Mouse (Mus musculus) midbrain, postnatal 0 days (tissue): ENCODE data around the gene Dlg2. TPM values are rescaled to one million over a fixed set of nuclear protein-coding genes. Genes with fewer than 3 reads are reported as not detected.

Experiments
- ATAC-seq: fragments of 200-750 bp; cut with Nextera tagmentation; 2 replicates; pipeline ENCODE4 v1.8.0; 2017; ENCODE audit warnings: moderate number of reproducible peaks, mild to moderate bottlenecking, moderate TSS enrichment, moderate library complexity; ENCODE audit not compliant: low FRiP score
- DNase-seq: peaks from one replicate; pipeline ENCODE4 v3.0.0-alpha.2; 2015; ENCODE audit warnings: low spot score
- H3K27ac ChIP-seq: fragments of 300-500 bp; sonication (generic); 2 replicates; pipeline ENCODE4 v1.5.1; 2014; ENCODE audit warnings: low read depth, mild to moderate bottlenecking, low read length, mixed read lengths
- H3K27me3 ChIP-seq: fragments of 300-500 bp; sonication (generic); 2 replicates; pipeline ENCODE4 v1.6.1; 2014; ENCODE audit warnings: low read length, control low read depth, mixed read lengths; ENCODE audit not compliant: insufficient read depth
- H3K36me3 ChIP-seq: fragments of 300-500 bp; sonication (generic); 2 replicates; pipeline ENCODE4 v1.6.1; 2014; ENCODE audit warnings: low read length, control low read depth, mixed read lengths; ENCODE audit not compliant: insufficient read depth
- H3K4me1 ChIP-seq: fragments of 300-500 bp; sonication (generic); 2 replicates; pipeline ENCODE4 v1.6.1; 2014; ENCODE audit warnings: mild to moderate bottlenecking, control low read depth, antibody characterized with exemption, low read length, mixed read lengths; ENCODE audit not compliant: insufficient read depth
- H3K4me2 ChIP-seq: fragments of 300-500 bp; sonication (generic); 2 replicates; pipeline ENCODE4 v1.6.1; 2014; ENCODE audit warnings: low read depth, mild to moderate bottlenecking, low read length, mixed read lengths; ENCODE audit not compliant: poor library complexity, severe bottlenecking
- H3K4me3 ChIP-seq: fragments of 300-500 bp; sonication (generic); 2 replicates; pipeline ENCODE4 v1.5.1; 2014; ENCODE audit warnings: low read depth, mild to moderate bottlenecking, low read length, moderate library complexity
- H3K9ac ChIP-seq: fragments of 300-500 bp; sonication (generic); replicated peaks from 2 replicates; pipeline ENCODE4 v1.6.1; 2014; ENCODE audit warnings: mild to moderate bottlenecking, low read length, moderate library complexity, mixed read lengths; ENCODE audit not compliant: poor library complexity, severe bottlenecking
- H3K9me3 ChIP-seq: fragments of 300-500 bp; sonication (generic); 2 replicates; pipeline ENCODE4 v1.6.1; 2016; ENCODE audit warnings: low read length, control low read depth
- CTCF ChIP-seq: IDR thresholded peaks from 2 replicates; pipeline ENCODE4 v1.5.1; 2016; ENCODE audit warnings: antibody characterized with exemption, mild to moderate bottlenecking
- WGBS: fragments of 180-500 bp; shearing (Covaris S2); extraction: QIAGEN DNeasy Blood & Tissue Kit; methylation state at CpG from one replicate; pipeline ENCODE4 v1.1.7; 2014; 5-methylcytosine and 5-hydroxymethylcytosine counted together
- polyA plus RNA-seq: library from polyadenylated mRNA; unstranded; fragments of >200 nt; fragmentation: Nextera tagmentation; extraction: Ambion mirVana; gene quantifications from 2 replicates; pipeline ENCODE4 v1.2.1, GENCODE M21; 2015
- total RNA-seq: library from RNA; depleted of rRNA; stranded (reverse); fragments of >200 nt; gene quantifications from 2 replicates; pipeline ENCODE4 v1.2.3, GENCODE M21; 2014

The Dlg2 gene
- total and polyA plus RNA-seq, 2 experiments from 2014 or later, result 21.6 to 126 TPM

GRCm38 (mm10) chr7:91397827-91398226 lies 921.4 kb downstream of the Dlg2 start:
- ATAC-seq, result no peak
- 32% methylated on average over 3 of the region's 3 CpGs for WGBS
- no peak for DNase-seq
- no peak for TF ChIP-seq CTCF
- no peak overlapping the region for H3K27ac ChIP-seq
- no peaks in the 10 kb centered on the region for H3K27me3 ChIP-seq
- no peaks in the 10 kb centered on the region for H3K4me1 ChIP-seq
- H3K9ac ChIP-seq, result no peak overlapping the region
- H3K4me3 ChIP-seq, result no peak overlapping the region
- no peak overlapping the region for H3K4me2 ChIP-seq
- H3K36me3 ChIP-seq, result no peaks in the 10 kb centered on the region
- no peaks in the 10 kb centered on the region for H3K9me3 ChIP-seq

DNA sequence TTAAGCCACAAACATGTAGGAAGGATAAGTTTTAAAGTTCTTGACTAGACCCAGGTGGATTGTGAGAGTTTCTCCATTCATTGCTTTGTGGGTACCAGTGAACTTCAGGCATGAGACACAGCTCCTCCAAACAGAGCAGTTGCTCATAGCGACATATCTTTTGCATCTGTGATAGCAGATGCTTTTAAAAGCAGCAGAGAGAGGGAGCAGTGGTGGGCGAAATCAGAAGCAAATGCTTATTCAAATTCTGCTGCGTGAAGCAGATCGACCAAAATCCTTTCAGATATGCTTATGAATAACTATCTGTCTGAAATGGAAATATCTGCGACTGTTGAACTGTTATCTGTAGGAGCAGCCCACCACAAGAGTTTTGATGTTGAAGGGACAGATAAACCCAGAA lies 935.6 kb downstream of the Dlg2 start:
- Histone ChIP-seq H3K36me3 (no peaks in the 10 kb centered on the region), H3K9me3 (no peaks in the 10 kb centered on the region), H3K4me1 (no peaks in the 10 kb centered on the region), H3K27me3 (no peaks in the 10 kb centered on the region), H3K4me3 (no peak overlapping the region), H3K27ac (no peak overlapping the region), H3K9ac (no peak overlapping the region), H3K4me2 (no peak overlapping the region)
- no peak for TF ChIP-seq CTCF
- 70% methylated on average over 5 of the region's 5 CpGs for WGBS
- DNase-seq (no peak), ATAC-seq (no peak)

DNA sequence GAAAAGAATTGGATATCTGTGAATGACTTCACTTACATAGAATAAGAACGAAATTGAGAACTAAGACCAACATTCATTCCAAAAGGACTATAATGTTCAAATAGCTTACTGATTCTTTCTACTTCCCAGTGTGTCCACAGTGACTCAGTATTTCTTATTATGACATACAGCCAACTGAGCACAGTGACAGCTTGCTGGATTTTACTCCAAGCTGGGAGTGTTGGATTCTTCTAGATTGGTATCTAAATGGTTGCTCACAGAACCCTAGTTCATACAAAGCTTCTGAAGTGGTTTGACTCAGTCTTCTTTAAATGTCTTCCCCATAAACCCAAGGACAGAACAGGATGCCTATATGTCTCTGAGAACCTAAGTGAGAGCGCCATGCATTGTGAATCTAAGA lies 937.7 kb downstream of the Dlg2 start:
- Histone ChIP-seq H3K27ac (no peak overlapping the region), H3K4me1 (no peaks in the 10 kb centered on the region), H3K27me3 (no peaks in the 10 kb centered on the region), H3K4me2 (no peak overlapping the region), H3K4me3 (no peak overlapping the region), H3K9me3 (no peaks in the 10 kb centered on the region), H3K9ac (no peak overlapping the region), H3K36me3 (no peaks in the 10 kb centered on the region)
- ATAC-seq, result no peak
- no peak for TF ChIP-seq CTCF
- no peak for DNase-seq
- WGBS, result 81% methylated on average over 2 of the region's 2 CpGs

GRCm38 (mm10) chr7:91414749-91415148 lies 938.3 kb downstream of the Dlg2 start:
- no peak for ATAC-seq
- no peak for TF ChIP-seq CTCF
- no peak overlapping the region for H3K4me3 ChIP-seq
- DNase-seq, result no peak
- H3K27ac ChIP-seq, result no peak overlapping the region
- no peak overlapping the region for H3K4me2 ChIP-seq
- WGBS, result 90% methylated on average over 2 of the region's 2 CpGs
- H3K27me3 ChIP-seq, result no peaks in the 10 kb centered on the region
- H3K4me1 ChIP-seq, result no peaks in the 10 kb centered on the region
- no peaks in the 10 kb centered on the region for H3K9me3 ChIP-seq
- no peak overlapping the region for H3K9ac ChIP-seq
- no peaks in the 10 kb centered on the region for H3K36me3 ChIP-seq

GRCm38 (mm10) chr7:91420215-91420614 lies 943.7 kb downstream of the Dlg2 start:
- Histone ChIP-seq H3K4me2 (no peak overlapping the region), H3K9ac (no peak overlapping the region), H3K4me1 (no peaks in the 10 kb centered on the region), H3K4me3 (no peak overlapping the region), H3K9me3 (no peaks in the 10 kb centered on the region), H3K36me3 (no peaks in the 10 kb centered on the region), H3K27ac (no peak overlapping the region), H3K27me3 (no peaks in the 10 kb centered on the region)
- no peak for ATAC-seq
- no peak for TF ChIP-seq CTCF
- WGBS, result 83% methylated on average over 4 of the region's 4 CpGs
- no peak for DNase-seq

GRCm38 (mm10) chr7:91423784-91424183 lies 947.3 kb downstream of the Dlg2 start:
- no peak overlapping the region for H3K27ac ChIP-seq
- no peak for ATAC-seq
- no peak overlapping the region for H3K4me2 ChIP-seq
- no peaks in the 10 kb centered on the region for H3K27me3 ChIP-seq
- no peaks in the 10 kb centered on the region for H3K9me3 ChIP-seq
- WGBS, result 87% methylated on average over 4 of the region's 4 CpGs
- H3K36me3 ChIP-seq, result no peaks in the 10 kb centered on the region
- no peak overlapping the region for H3K9ac ChIP-seq
- no peaks in the 10 kb centered on the region for H3K4me1 ChIP-seq
- no peak overlapping the region for H3K4me3 ChIP-seq
- no peak for TF ChIP-seq CTCF
- no peak for DNase-seq
